Mouse (Mus musculus): ENCODE results near the gene Ffar3.
A peak's percentile ranks its signal among the peaks of the same experiment; 100 is the strongest.
"Not testable (repeated sequence)": the region's sequence is repeated elsewhere in the genome, so short reads cannot be mapped to it uniquely, and the experiment has no call there.

Ffar3 gene

GRCm38 (mm10) chr7:30844676-30845297, 11.2 kb downstream of the Ffar3 start:
- no peak for DNase-seq (ENCODE audit: low read depth in 1 of 2, low spot score in 2 of 2)

- DNase-seq (ENCODE audit: low read depth in 1 of 2, low spot score in 2 of 2) = no peak
Observed at GRCm38 (mm10) chr7:30842092-30842491, 13.9 kb downstream of the Ffar3 start.

GRCm38 (mm10) chr7:30841379-30841778, 14.6 kb downstream of the Ffar3 start:
- DNase-seq (ENCODE audit: low read depth in 1 of 2, low spot score in 2 of 2) = no peak

- no peak for DNase-seq (ENCODE audit: low read depth in 1 of 2, low spot score in 2 of 2)
Observed at GRCm38 (mm10) chr7:30840306-30840705, 15.7 kb downstream of the Ffar3 start.

- DNase-seq (ENCODE audit: low read depth in 1 of 2, low spot score in 2 of 2) = no peak
Observed at GRCm38 (mm10) chr7:30837277-30837676, 18.7 kb downstream of the Ffar3 start.

- not testable (repeated sequence) for DNase-seq (ENCODE audit: low read depth in 1 of 2, low spot score in 2 of 2)
Observed at GRCm38 (mm10) chr7:30832684-30833083, 23.3 kb downstream of the Ffar3 start.

- DNase-seq (ENCODE audit: low read depth in 1 of 2, low spot score in 2 of 2) = no peak
Observed at GRCm38 (mm10) chr7:30832261-30832660, 23.7 kb downstream of the Ffar3 start.

- no peak for DNase-seq (ENCODE audit: low read depth in 1 of 2, low spot score in 2 of 2)
Observed at GRCm38 (mm10) chr7:30829428-30829827, 26.6 kb downstream of the Ffar3 start.

- not testable (repeated sequence) for DNase-seq (ENCODE audit: low read depth in 1 of 2, low spot score in 2 of 2)
Observed at GRCm38 (mm10) chr7:30828871-30829270, 27.1 kb downstream of the Ffar3 start.

GRCm38 (mm10) chr7:30826660-30827059, 29.3 kb downstream of the Ffar3 start:
- DNase-seq (ENCODE audit: low read depth in 1 of 2, low spot score in 2 of 2) = no peak

- no peak for DNase-seq (ENCODE audit: low read depth in 1 of 2, low spot score in 2 of 2)
Observed at GRCm38 (mm10) chr7:30824306-30824705, 31.7 kb downstream of the Ffar3 start.

- no peak for DNase-seq (ENCODE audit: low read depth in 1 of 2, low spot score in 2 of 2)
Observed at GRCm38 (mm10) chr7:30823675-30824074, 32.3 kb downstream of the Ffar3 start, which contains the start of gene Ffar2. TSS of gene Ffar2 (minus strand) at chr7:30823775.

GRCm38 (mm10) chr7:30821532-30821931, 34.4 kb downstream of the Ffar3 start:
- DNase-seq (ENCODE audit: low read depth in 1 of 2, low spot score in 2 of 2) = no peak

GRCm38 (mm10) chr7:30820854-30821445, 35.0 kb downstream of the Ffar3 start:
- no peak for DNase-seq (ENCODE audit: low read depth in 1 of 2, low spot score in 2 of 2)

GRCm38 (mm10) chr7:30820131-30820530, 35.8 kb downstream of the Ffar3 start:
- no peak for DNase-seq (ENCODE audit: low read depth in 1 of 2, low spot score in 2 of 2)

GRCm38 (mm10) chr7:30812291-30812807, 43.6 kb downstream of the Ffar3 start:
- DNase-seq (ENCODE audit: low read depth in 1 of 2, low spot score in 2 of 2) = peak in 1 of 2 experiments; percentile 6

GRCm38 (mm10) chr7:30811757-30812290, 44.2 kb downstream of the Ffar3 start:
- no peak for DNase-seq (ENCODE audit: low read depth in 1 of 2, low spot score in 2 of 2)

- no peak for DNase-seq (ENCODE audit: low read depth in 1 of 2, low spot score in 2 of 2)
Observed at GRCm38 (mm10) chr7:30810319-30810718, 45.7 kb downstream of the Ffar3 start.

GRCm38 (mm10) chr7:30805924-30806323, 50.1 kb downstream of the Ffar3 start:
- peak; percentile 29 to 59 for DNase-seq (ENCODE audit: low read depth in 1 of 2, low spot score in 2 of 2)

Measured in monocyte, adult 2 months (primary cell).